Mouse (Mus musculus) cortical plate, adult 2 months (tissue): Measurements from ENCODE around the gene Sars.

Source experiments
- CTCF ChIP-seq: fragments of 200-500 bp; IDR thresholded peaks from 2 replicates; pipeline ENCODE4 v1.5.1; 2011; ENCODE audit warnings: mild to moderate bottlenecking, control low read depth, low read length; ENCODE audit not compliant: insufficient read depth; ENCODE audit errors: extremely low read depth
- POLR2A ChIP-seq: fragments of 200-500 bp; IDR thresholded peaks from 2 replicates; pipeline ENCODE4 v1.6.1; 2011; ENCODE audit warnings: mild to moderate bottlenecking, low read length, control low read depth; ENCODE audit not compliant: insufficient read depth; ENCODE audit errors: extremely low read depth

GRCm38 (mm10) chr3:108402528-108402920 is 42.5 kb downstream of the Sars start:
- TF ChIP-seq CTCF, result no peak
- TF ChIP-seq POLR2A, result no peak
